Mouse (Mus musculus) left cerebral cortex, adult 2 months (tissue): ENCODE results near the gene Papss1. TPM values are rescaled to one million over a fixed set of nuclear protein-coding genes. Genes with fewer than 3 reads are reported as not detected.
A peak's percentile ranks its signal among the peaks of the same experiment; 100 is the strongest.
"Not testable (repeated sequence)": the region's sequence is repeated elsewhere in the genome, so short reads cannot be mapped to it uniquely, and the experiment has no call there.

Source experiments
- DNase-seq, 2 experiments: peaks; one replicate each; pipeline ENCODE4 v3.0.0; 2021 to 2022; ENCODE audit warnings: low spot score in 2 of 2, mixed read lengths in 1 of 2; ENCODE audit errors: extremely low spot score in 1 of 2
- H3K27ac ChIP-seq: fragments of 200-600 bp; 2 replicates; pipeline ENCODE4 v1.8.1; 2022
- H3K4me3 ChIP-seq: fragments of 200-600 bp; 2 replicates; pipeline ENCODE4 v1.8.1; 2022
- CTCF ChIP-seq: fragments of 200-600 bp; IDR thresholded peaks from 2 replicates; pipeline ENCODE4 v1.8.1; 2022; ENCODE audit warnings: antibody characterized with exemption, mild to moderate bottlenecking, moderate library complexity
- intact Hi-C: fragments of 180-260 bp; cut with DNase I; formaldehyde crosslinking; loops from one replicate; pipeline ENCODE4 v1.15.1; 2025
- long read RNA-seq, 2 experiments: library from polyadenylated mRNA; stranded (forward); transcript quantifications; one replicate each; pipeline ENCODE4 v2.0.0; 2021; ENCODE audit warnings: borderline mapping rate in 2 of 2
- total RNA-seq, 2 experiments: library from RNA; stranded (reverse); gene quantifications; 2 replicates each; pipeline ENCODE4 v1.2.3; 2021

Gene Papss1
- 10 to 100 TPM; 60.1 to 60.7 TPM for total RNA-seq
- long read RNA-seq, experiment 1, transcript Papss1-205 (13 exons, 2,648 nt): minor isoform, 11 of 53 reads
- long read RNA-seq, experiment 1, transcript Papss1-201 (12 exons, 2,600 nt): major isoform, 35 of 53 reads
- long read RNA-seq, experiment 1, partial matches to known transcripts: 4 of 53 reads
- long read RNA-seq, experiment 1, other reads (novel, unspliced or antisense): 3 of 53 reads
- long read RNA-seq, experiment 2, transcript Papss1-205 (13 exons, 2,648 nt): minor isoform, 11 of 53 reads
- long read RNA-seq, experiment 2, transcript Papss1-201 (12 exons, 2,600 nt): major isoform, 32 of 53 reads
- long read RNA-seq, experiment 2, partial matches to known transcripts: 4 of 53 reads
- long read RNA-seq, experiment 2, other reads (novel, unspliced or antisense): 6 of 53 reads

GRCm38 (mm10) chr3:131564430-131565256 lies at the start of gene Papss1:
Papss1 (plus strand) TSS chr3:131564768.
- Histone ChIP-seq H3K4me3 (peak within 1 kb of the TSS; percentile 99), H3K27ac (peak within 1 kb of the TSS; percentile 94)
- intact Hi-C loops: no loop called here
- no peak; the same call in 1 of the 2 replicates for TF ChIP-seq CTCF
- DNase-seq: peak; percentile 99 to 100

- TF ChIP-seq CTCF: no peak
- intact Hi-C loops: no loop called here
- no peak for DNase-seq
- Histone ChIP-seq H3K4me3 (no peak overlapping the region), H3K27ac (no peak overlapping the region)
Measured at GRCm38 (mm10) chr3:131516332-131516999, 48.1 kb upstream of the Papss1 start.

GRCm38 (mm10) chr3:131517756-131518155 lies 46.8 kb upstream of the Papss1 start:
- H3K4me3 ChIP-seq: no peak overlapping the region
- intact Hi-C loops: no loop called here
- no peak for DNase-seq
- H3K27ac ChIP-seq: no peak overlapping the region
- no peak for TF ChIP-seq CTCF

DNA sequence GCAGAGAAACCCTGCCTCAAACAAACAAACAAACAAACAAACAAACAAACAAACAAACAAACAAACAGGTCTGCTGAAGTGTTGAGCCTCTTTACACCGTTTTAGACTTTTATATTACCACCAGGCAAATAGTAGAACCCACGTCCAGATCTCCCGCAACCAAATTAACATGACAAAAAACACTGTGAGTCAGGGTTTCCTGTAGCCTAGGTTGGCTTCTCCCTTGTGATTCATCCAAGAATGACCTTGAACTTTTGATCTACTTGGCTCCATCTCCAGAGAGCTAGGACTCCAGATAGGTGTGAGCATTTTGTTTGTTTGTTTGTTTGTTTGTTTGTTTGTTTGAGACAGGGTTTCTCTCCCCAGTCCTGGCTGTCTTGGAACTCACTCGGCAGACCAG lies 43.4 kb upstream of the Papss1 start:
- TF ChIP-seq CTCF: no peak
- H3K4me3 ChIP-seq: no peak overlapping the region
- H3K27ac ChIP-seq: no peak overlapping the region
- DNase-seq: no peak
- intact Hi-C loops: no loop called here

GRCm38 (mm10) chr3:131522243-131522642 lies 42.3 kb upstream of the Papss1 start:
- Histone ChIP-seq H3K4me3 (no peak overlapping the region), H3K27ac (no peak overlapping the region)
- intact Hi-C loops: no loop called here
- no peak for DNase-seq
- TF ChIP-seq CTCF: no peak

DNA sequence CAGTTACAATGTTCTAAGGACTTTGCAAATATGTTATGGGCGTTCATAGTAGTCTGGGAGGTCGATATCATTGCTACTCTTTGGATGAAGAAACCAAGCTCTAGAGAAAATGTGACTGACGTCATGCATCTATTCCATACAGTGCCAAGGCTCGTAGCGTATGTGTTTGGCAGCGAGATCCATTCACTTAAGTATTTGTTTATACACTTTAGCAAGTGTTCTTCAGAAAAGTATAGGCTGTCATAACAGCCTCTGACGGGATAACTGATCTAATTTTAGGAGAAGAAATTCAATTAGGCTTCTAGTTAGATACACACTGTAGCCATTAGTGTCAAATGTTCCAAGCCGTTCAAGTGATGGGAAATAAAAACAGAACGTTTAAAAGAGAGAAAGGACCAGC lies 40.8 kb upstream of the Papss1 start:
- H3K4me3 ChIP-seq: no peak overlapping the region
- H3K27ac ChIP-seq: no peak overlapping the region
- no peak for TF ChIP-seq CTCF
- DNase-seq: no peak
- intact Hi-C loops: loop anchor here (2.0 kb wide), 1 partner anchor 203 kb away; no protein-coding TSS in a partner anchor

DNA sequence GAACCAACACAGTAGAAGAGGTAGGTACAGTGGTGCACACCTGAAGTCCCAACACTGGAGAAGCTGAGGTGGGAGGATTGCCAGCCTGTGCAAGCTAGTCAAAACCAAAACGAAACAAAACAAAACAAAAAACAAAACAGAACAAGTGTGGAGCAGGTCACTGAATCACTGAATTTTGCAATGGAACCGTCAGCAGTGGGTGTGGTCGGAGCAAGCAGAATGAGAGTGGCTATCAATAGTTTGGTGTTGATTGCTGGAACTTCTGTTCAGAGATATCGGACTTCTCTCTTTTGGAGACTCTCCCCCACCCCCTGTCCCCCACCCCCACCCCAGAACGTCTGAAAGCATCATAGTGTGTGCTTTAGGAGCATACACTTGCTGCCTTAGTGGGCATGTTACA lies 40.4 kb upstream of the Papss1 start:
- Histone ChIP-seq H3K27ac (no peak overlapping the region), H3K4me3 (no peak overlapping the region)
- intact Hi-C loops: loop anchor here (2.0 kb wide), 1 partner anchor 203 kb away; no protein-coding TSS in a partner anchor
- DNase-seq: no peak
- TF ChIP-seq CTCF: no peak

GRCm38 (mm10) chr3:131524779-131525178 lies 39.8 kb upstream of the Papss1 start:
- intact Hi-C loops: loop anchor here (2.0 kb wide), 1 partner anchor 204 kb away; no protein-coding TSS in a partner anchor
- TF ChIP-seq CTCF: peak; percentile 67
- peak; percentile 27 to 55 for DNase-seq
- no peak overlapping the region for H3K27ac ChIP-seq
- no peak overlapping the region for H3K4me3 ChIP-seq

DNA sequence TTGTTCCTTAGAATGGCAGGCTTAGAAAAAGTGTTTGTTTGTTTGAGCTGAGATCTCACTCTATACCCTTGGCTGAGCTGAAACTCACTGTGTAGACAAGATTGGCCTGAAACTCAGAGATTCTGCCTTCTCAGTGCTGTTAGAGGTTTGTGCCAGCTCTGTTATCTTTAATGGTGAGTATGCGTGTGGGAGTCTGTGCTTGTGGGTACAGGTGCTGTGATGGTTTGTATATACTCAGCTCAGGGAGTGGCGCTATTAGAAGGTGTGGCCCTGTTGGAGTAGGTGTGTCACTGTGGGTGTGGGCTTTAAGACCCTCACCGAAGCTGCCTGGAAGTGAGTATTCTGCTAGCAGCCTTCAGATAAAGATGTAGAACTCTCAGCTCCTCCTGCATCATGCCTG lies 39.3 kb upstream of the Papss1 start:
- DNase-seq: no peak
- Histone ChIP-seq H3K27ac (no peak overlapping the region), H3K4me3 (no peak overlapping the region)
- intact Hi-C loops: loop anchor here (2.0 kb wide), 1 partner anchor 204 kb away; no protein-coding TSS in a partner anchor
- TF ChIP-seq CTCF: no peak

DNA sequence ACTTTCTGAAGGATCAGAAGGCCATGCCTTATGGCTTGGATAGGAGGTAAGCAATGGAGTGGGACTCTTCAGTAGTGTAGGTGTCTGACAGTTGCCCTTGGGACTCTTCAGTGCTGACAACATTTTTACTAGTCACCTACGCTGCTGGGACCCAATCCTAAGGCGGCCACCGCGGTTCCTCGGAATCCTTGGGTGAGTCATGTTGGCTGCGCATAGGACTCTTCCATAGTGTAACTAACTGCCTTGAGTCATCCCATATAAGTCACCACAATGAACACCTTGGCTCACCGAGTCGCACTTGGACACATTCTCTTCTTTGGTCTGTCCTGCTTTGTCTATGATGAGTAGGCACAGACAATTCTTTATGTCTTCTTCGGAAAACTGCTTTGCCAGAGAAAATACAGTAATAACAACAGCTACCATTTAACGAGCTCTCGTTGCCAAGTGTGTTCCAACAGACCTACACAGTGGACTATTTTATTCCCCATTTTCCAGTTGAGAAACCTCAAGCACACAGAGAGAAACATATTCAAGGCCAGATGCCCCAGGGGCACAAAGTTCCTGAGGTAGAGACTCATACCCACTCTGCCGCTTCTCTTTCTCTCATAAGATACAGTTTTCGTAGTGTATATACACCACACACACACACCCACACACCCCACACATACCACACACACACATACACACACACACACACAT lies 23.2 kb upstream of the Papss1 start:
- TF ChIP-seq CTCF: no peak
- DNase-seq: no peak
- no peak overlapping the region for H3K27ac ChIP-seq
- intact Hi-C loops: no loop called here
- H3K4me3 ChIP-seq: no peak overlapping the region

DNA sequence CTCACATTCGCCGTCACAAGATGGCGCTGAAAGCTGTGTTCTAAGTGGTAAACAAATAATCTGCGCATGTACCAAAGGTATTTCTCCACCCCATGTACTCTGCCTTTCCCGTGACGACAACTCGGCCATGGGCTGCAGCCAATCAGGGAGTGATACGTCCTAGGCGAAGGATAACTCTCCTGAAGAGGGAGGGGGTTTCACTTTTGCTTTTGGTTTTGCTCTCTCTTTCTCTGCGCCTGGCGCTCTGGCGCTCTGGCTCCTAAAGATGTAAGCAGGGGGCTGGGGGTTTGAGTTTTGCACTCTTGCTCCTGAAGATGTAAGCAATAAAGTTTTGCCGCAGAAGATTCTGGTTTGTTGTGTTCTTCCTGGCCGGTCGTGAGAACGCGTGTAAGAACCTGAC lies 17.0 kb upstream of the Papss1 start:
- intact Hi-C loops, H3K4me3 ChIP-seq, DNase-seq, H3K27ac ChIP-seq: not testable (repeated sequence)
